Mouse (Mus musculus): Measurements from ENCODE around the gene Ap1m2. TPM values are rescaled to one million over a fixed set of nuclear protein-coding genes. Genes with fewer than 3 reads are reported as not detected.

The Ap1m2 gene
- polyA plus RNA-seq, 1 experiment: 95.6 TPM

Other genes with a start within 250 kb of the Ap1m2 start
- gene Zglp1, start 245.2 kb downstream of the Ap1m2 start, polyA plus RNA-seq (2012; rRNA removed): 0.21 and 1.7 TPM in 2 replicates
- 0.38 and 0.60 TPM in 2 replicates for gene Gm49373, start 239.2 kb downstream of the Ap1m2 start, polyA plus RNA-seq (2012; rRNA removed)
- gene Fdx1l, start 238.7 kb downstream of the Ap1m2 start, polyA plus RNA-seq (2012; rRNA removed): 36.7 and 37.6 TPM in 2 replicates
- gene Gm38431, start 220.3 kb downstream of the Ap1m2 start, polyA plus RNA-seq (2012; rRNA removed): 3.1 and 3.6 TPM in 2 replicates
- 62.4 and 99.9 TPM in 2 replicates for gene Raver1, start 220.3 kb downstream of the Ap1m2 start, polyA plus RNA-seq (2012; rRNA removed)
- 22.6 and 32.3 TPM in 2 replicates for gene Tyk2, start 181.1 kb downstream of the Ap1m2 start, polyA plus RNA-seq (2012; rRNA removed)
- gene Cdc37, start 162.4 kb downstream of the Ap1m2 start, polyA plus RNA-seq (2012; rRNA removed): 45.8 and 46.1 TPM in 2 replicates
- gene Pde4a, start 146.6 kb downstream of the Ap1m2 start, polyA plus RNA-seq (2012; rRNA removed): 2.8 and 3.9 TPM in 2 replicates
- gene Keap1, start 73.0 kb downstream of the Ap1m2 start, polyA plus RNA-seq (2012; rRNA removed): 49.2 and 62.6 TPM in 2 replicates
- not detected in 2 replicates for gene S1pr5, start 63.9 kb downstream of the Ap1m2 start, polyA plus RNA-seq (2012; rRNA removed)
- 93.2 and 106 TPM in 2 replicates for gene Atg4d, start 47.0 kb downstream of the Ap1m2 start, polyA plus RNA-seq (2012; rRNA removed)
- gene Kri1, start 24.4 kb downstream of the Ap1m2 start, polyA plus RNA-seq (2012; rRNA removed): 21.1 and 22.0 TPM in 2 replicates
- gene Cdkn2d, start 20.9 kb downstream of the Ap1m2 start, polyA plus RNA-seq (2012; rRNA removed): 23.6 and 28.9 TPM in 2 replicates
- gene Slc44a2, start 8.4 kb upstream of the Ap1m2 start, polyA plus RNA-seq (2012; rRNA removed): 17.5 and 24.1 TPM in 2 replicates
- 31.1 and 33.9 TPM in 2 replicates for gene Ilf3, start 55.5 kb upstream of the Ap1m2 start, polyA plus RNA-seq (2012; rRNA removed)
- gene Qtrt1, start 99.5 kb upstream of the Ap1m2 start, polyA plus RNA-seq (2012; rRNA removed): 35.5 and 42.5 TPM in 2 replicates
- 161 and 217 TPM in 2 replicates for gene Dnm2, start 112.6 kb upstream of the Ap1m2 start, polyA plus RNA-seq (2012; rRNA removed)
- 11.6 and 15.5 TPM in 2 replicates for gene Tmed1, start 197.9 kb upstream of the Ap1m2 start, polyA plus RNA-seq (2012; rRNA removed)
- 1.7 and 3.0 TPM in 2 replicates for gene AB124611, start 213.8 kb upstream of the Ap1m2 start, polyA plus RNA-seq (2012; rRNA removed)
- 36.2 and 50.3 TPM in 2 replicates for gene Carm1, start 234.6 kb upstream of the Ap1m2 start, polyA plus RNA-seq (2012; rRNA removed)